Mouse (Mus musculus) retina, embryonic 14.5 days (tissue): ENCODE measurements around the gene Tpd52l2.
A peak's percentile ranks its signal among the peaks of the same experiment; 100 is the strongest.

Experiments used
- DNase-seq: peaks from one replicate; pipeline ENCODE4 v3.0.0-alpha.2; 2015; ENCODE audit warnings: low spot score

The Tpd52l2 gene

DNA sequence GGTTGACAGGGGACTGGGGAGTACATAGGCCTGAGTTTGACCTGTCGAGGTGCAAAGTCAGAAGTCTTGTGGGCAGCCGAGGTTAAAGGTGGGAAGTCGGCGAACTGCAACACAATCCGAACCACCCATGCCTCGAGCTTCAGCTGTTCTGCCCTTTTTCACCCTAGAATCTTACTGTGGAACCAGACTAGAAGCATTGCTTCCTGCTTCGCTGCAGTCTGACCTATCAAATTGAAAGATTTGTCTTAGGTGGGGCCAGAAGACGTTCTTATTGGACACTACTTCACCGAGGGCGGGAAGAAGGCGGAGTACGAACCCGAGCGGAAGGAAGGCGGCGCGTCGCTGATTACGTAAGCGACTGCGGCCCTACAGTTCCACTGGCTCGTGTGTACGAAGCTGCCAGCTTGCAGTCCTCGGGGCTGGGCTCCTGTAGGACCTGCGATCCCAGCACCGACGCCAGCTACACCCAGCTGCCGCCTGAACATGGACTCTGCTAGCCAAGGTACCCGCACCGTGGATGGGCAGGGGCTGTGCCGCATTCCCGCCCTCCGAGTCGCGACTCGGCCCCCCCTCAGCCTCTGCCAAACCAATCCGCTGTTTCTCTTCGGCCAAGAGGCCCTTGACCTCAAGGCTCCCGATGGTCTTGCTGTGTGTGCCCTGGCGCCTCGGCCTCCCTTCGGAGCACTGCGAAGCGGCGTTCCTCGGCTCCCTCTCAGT is at the start of gene Tpd52l2:
Gene Tpd52l2, plus strand, starts transcription at position 312 of the 717 bp plus-strand sequence.
- DNase-seq = peak; percentile 96

DNA sequence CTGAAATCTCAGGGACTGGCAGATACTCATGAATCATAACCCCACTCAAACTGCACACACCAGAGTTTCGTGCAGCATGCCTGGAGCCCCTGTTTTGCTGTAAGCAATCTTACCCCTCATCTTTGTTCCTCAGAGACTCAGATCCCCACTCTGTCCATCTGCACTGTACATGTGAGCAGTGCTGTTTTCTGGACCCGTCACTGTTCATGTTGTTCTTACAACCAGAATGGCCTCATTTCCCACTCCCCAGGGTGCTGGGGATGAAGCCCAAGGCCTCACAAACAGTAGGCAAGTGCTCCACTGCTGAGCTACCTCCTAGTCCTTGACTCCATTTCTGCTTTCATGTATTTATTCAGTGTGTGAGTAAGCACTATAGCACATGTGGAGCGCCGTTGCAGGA is 44.8 kb upstream of the Tpd52l2 start:
- no peak for DNase-seq

DNA sequence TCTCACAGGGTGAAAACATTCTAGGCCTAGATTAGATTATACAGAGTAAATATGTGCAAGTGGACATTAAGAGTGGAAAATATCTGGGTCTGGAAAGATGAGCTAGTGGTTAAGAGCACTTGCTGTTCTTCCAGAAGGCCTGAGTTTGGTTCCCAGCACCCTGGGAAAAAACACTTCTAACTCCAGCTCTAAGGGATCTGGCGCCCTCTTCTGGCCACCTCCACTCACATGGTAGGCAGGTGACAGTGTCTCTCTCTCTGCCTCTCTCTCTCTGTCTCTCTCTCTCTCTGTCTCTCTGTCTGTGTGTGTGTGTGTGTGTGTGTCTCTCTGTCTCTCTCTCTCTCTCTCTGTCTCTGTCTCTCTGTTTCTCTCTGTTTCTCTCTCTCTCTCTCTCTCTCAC is 43.7 kb upstream of the Tpd52l2 start:
- no peak for DNase-seq

DNA sequence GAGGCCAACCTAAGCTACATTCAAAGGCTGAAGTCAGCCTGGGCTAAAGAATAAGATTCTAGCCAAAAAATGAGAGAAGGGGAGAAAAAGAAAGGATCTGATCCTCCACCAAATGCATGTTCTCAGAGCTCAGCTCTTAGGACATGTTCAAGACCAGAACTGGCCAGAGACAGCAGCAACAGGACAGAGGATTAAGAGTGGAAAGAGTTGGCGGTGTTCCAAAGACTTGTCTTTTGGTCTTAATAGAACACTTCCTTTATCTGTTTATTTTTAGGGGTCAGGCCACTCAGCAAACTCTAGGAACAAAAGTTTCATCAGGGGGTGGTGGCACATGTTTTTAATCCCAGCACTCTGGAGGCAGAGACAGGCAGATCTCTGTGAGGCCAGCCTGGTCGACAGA is 41.0 kb upstream of the Tpd52l2 start:
- no peak for DNase-seq

DNA sequence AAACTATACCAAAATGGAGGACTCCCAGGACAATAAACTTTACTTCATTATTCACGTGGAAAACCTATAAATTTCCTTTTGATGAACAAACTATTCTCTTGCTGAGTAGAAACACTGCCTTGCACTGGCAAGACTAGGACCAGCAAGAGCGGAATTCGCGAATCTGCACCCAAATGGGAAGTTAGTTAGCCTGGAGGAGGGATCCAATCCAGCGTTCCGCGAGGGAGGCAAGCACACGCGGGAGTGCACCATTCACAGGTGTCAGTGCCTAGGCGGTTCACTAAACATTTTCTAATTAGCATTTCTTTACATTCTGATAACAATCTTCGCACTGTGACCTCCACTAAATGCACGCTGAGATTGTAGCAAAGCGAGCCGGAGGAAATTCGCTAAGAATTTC is 39.1 kb upstream of the Tpd52l2 start:
- DNase-seq = peak; percentile 45

DNA sequence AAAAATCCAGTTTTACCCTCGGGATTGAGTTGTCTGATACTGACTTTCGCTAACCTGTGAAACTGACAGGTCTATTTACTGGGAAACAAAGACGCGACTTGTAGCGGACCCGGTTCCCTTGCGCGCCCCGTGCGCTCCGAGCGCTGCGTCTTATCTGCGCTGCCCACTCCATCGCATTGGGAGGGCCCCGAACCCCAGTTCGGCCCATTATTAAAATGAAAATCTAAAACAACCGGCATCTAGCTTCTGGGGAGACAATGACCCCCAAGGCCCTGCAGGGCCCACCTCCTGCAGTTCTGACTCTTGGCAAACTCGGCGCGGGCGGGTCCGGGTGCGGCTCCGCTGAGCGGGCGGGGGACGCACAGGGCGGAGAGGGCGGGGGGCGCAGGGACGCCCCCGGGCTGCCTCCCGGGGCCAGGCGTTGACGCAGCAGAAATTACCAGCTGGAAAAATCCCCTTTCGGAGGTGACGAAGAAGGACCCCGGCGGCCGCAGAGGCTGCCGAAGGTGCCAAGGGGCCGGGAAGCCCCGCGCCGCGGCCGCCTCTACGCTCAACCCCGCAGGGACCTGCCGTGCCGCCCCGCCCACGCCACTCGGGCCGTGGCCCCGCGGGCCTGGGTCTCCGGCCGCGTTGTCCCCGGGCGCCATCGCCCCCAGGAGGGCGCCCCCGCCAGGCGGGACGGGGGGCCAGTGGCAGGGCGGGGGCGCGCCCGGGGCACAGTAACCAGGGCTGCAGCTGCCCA is 38.4 kb upstream of the Tpd52l2 start:
- DNase-seq = peak; percentile 57

DNA sequence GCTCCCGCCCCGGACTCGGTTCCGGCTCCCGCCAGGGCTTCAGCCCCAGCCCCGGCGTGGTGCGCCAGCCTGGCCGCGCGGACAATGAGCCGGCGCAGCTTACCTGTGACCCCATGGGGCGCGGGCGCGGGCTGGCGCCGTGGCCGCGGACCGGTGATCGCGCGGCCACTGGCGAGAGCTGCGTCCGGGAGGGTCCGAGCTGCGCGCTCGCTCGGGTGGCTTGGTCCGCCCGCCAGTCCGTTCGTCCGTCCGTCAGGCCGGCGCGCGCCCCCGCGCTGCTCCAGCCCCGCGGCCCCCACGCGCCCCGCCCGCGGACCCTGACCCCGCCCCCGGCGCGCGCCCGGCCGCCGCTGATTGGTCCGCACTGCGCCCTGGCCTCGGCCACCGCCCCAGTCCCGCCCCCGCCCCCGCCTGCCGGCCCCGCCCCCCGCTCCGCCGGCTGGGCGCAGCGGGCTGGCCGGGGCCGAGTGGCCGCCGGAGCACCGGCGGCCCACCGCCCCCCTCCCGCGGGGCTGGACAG is 37.7 kb upstream of the Tpd52l2 start, which contains the start of gene Zbtb46:
Gene Zbtb46, minus strand, starts transcription at position 274 of the 520 bp plus-strand sequence.
- peak; percentile 83 for DNase-seq

DNA sequence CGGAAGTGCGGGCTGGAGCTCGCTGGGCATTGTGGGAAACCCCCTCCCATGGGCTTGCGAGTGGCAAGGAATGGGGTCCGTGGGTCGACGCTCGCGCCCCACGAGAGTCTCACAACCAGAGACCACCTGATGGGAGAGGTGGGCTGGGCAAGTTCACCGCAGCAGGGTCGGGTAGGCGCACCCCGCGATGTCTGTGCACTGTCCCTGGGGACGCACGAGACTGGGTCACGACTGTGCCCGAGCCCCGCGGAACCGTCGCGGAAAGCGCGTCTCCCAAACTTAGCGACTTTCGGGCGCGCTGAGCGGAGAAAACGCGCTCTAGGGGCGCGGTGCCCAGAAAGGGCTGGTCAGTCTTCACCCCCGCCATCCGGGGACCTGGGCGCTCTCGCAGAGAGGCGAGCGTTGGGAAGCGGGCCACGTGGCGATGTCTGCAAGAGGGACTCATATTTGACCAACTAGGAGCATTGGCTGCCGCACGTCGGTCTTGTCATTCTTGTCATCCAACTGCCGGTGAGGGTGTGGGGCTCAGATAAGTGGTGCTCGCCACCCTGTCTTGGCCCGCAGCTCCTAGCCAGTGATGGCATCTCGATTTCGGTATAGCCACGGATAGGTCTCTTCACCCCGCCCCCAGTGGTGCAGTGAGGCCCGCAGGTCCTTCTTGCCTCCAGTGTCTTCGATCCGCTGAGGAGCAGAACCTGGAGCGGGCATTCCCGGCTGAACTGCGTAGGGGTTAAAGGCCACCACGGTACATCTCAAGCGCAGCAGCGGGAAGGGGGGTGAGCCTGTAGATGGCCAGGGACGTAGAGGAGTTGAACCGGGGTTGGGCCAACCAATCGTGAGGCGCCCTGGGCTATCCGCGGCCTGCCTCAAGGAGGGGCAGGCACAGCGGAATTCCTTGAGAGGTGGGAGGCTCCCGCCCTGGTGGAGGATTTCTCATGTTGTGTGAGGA is 37.0 kb upstream of the Tpd52l2 start:
- DNase-seq = peak; percentile 61

DNA sequence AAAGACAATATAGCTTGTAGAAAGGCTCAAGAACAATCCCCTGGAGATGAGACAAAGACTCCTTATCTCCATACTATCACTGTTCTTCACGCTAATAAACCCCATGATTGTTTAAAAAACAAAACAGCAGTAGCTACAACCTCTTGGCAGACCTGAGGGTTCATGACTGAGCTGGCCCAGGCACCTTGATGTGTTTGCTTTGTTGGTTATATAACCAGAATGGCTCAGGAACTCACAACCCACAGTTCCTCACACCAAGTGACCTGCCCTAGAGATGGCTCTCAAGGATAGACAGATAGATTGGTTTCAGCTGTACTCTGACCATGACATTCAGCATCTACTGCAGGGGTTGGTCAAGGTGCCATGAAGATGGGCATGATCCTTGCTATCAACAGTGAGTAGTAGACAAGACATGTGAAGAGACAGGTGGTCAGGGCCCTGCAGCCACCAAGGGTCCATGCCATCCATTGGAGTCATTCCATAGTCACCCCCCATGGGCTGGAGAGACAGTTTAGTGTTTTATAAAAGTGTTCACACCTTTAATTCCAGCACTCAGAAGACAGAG is 35.3 kb upstream of the Tpd52l2 start:
- no peak for DNase-seq

DNA sequence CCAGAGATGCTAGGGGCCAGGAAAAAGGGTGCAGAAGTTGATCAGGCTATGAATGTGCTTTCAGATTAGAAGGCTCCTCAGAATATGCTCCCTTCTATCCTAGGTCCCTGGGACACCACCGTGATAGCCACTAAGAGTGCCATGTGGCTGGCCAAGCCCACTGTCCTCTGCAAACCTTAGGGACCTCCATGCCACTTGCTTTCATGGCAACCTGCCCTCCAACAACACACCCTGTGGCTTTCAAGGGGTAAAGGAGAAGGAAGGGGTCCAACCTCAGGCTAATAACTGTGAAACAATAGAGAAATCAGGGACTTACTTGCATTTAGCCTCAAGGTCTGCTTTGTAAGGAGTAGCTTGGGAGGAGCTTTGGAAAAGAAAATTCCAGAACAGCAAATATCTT is 34.3 kb upstream of the Tpd52l2 start:
- DNase-seq = no peak

DNA sequence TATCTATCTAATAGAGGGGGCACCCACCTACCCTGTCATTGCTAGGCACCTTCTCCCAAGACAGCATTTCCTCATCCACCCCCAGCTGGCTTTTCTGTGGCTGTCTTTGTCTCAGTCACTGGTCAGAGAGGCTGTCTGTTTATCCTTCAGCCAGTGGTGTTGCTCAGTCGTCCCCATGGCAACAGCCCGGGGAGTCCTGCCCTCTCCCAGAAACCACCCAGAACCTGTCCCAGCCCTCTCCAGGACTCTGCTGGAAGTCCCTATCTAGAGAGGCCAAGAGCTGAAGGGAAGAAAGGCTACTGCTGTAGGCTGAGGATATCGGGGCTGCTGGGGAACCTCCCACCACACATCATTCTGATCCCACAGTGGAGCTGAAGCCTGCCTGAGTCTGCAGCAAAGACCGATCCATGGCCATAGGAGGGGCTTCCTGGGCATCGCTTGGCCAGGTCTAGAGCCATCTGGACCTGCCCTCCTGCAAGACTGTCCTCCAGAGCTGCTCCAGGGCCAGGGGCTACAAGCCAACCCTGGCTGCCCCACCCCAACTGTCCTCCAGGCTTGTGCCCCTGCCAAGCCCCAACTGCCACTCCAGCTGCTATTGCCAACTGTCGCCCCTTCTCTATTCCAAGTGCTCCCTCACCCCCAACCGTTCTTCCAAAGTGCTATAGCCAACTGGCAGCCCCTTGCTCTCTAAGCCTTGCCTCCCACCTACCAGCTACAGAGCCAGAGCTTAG is 33.8 kb upstream of the Tpd52l2 start:
- DNase-seq = peak; percentile 64

DNA sequence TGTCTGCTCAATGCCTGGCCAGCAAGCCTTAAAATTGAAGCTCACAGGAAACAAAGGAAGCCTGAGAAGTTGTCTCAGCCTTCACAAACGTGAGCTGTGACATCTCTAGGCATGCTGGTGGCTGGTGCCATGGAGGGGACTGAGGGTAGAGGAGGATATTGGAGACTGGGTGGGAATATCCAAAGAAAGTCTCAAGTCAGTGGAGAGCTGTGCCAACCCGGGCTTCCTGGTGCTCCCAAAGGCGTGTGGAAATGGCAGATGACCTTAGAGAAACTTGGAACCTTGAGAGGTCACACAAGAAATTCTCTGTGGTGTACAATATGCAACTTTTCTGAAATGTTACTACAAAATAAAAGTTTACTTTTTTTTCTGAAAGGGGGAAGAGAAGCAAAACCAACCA is 31.5 kb upstream of the Tpd52l2 start:
- DNase-seq = no peak

DNA sequence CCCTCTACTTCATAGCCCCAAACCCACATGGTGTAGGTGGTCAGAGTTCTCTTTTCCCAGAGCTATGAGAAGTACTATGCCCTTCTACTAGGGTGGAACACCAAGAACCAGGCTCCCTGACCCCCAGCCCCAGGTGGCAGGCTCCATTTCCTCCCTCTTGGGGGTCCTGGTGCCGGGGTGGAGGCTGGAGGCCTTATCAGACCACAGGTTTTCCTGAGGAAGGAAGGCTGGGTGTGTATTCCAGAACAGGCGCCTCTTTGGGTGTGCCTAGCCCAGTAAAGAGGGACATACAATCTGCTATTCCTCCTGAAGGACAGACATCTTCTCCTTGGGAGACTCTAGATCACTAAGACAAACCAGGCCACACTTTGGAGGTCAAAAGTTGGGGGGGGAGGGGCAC is 26.7 kb upstream of the Tpd52l2 start:
- DNase-seq = no peak

DNA sequence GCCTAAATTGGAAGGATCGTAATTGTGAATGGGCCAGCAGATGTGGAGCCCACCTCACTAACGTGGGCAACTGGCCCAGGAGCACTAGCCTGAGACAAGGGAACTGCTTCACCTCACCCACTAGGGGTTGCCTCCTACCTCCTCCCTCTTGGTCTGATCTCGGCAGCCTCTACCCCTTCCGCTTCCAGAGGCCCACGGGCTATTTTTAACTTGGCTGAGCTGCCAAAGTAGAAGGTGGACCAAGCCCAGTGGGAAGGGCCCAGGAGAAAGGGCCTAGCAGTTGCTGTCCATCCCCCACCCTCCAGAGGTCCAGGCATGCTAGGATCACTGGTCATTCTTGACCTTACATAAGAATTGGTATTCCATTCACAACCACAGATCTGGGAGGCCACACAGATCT is 25.7 kb upstream of the Tpd52l2 start:
- no peak for DNase-seq

DNA sequence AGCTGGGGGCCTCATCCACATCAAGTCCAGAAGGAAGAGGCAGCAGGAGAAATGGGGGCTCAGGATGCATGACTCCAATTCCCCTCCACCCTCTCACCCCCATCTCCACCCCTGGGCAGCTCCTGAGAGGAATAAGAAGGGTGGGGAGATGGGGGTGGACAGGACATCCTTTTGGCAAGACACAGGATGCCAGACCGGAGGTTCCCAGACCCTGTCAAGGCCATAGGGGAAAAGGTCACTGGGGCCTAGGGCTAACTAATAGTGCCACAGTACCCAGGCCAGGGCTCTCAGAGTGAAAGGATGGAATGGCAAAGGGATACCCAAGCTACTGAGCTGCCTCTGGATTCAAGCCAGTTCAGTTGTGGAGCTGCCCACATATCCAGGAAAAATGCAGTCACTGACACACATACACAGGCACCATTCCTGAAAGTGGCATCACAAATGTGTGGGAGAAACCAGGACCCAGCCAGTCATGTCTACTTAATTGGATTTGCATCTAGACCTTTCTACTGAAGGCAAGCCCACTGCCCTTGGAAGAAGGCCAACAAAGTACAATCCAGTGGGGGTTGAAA is 24.6 kb upstream of the Tpd52l2 start:
- DNase-seq = no peak

DNA sequence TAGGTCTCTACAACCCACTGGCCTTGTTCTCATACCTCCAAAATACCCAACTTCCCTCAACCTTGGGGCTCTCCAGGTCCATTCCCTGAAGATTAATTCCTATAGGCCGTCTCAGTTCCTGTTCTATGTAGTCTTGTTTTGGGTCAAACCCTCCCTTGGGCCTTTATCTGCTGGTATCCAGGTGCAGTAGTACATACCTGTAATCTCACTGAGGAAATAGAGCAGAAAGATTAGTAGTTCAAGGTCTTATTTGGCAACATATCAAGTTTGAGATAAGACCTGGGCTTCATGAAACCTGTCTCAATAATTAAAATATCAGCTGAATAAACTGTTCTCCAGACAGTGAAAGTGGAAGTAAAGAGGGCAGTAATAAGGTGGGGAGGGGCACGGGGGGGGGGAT is 13.8 kb upstream of the Tpd52l2 start:
- no peak for DNase-seq

DNA sequence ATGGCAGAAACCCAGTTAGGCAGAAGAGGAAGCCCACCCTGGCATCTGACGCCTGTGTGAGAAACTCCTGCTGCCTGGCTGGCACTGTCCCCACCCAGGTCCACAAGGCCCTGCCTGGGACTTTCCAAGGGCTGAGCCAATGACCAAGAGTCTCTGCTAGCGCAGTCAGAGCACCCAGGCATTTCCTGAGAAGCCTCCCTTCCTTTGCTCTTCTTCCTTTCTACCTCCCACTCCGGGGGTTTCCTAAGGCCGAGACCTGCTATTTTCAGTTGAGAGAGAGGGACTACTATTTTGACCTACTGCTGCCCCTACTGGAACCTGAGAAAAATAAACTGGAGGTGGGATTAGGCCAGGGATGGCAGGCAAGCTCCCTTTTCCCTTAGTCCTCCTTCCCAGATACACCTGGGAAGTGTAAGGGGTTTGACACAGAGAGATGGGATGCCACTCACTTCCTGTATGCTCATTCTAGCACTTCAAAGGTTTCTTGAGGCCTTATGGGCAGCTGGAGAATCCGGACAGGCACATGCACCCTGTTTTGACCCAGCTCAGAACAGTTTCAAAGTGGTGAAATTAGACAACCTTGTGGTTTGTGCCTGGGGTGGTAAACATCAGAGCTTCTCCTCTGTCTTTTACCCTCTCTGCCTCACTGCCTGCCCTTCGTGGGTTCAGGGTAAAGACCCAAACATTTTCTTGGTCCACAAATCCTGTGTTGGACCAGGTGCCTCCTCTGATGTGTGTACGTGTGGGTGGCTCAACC is 13.2 kb upstream of the Tpd52l2 start:
- DNase-seq = peak; percentile 43

DNA sequence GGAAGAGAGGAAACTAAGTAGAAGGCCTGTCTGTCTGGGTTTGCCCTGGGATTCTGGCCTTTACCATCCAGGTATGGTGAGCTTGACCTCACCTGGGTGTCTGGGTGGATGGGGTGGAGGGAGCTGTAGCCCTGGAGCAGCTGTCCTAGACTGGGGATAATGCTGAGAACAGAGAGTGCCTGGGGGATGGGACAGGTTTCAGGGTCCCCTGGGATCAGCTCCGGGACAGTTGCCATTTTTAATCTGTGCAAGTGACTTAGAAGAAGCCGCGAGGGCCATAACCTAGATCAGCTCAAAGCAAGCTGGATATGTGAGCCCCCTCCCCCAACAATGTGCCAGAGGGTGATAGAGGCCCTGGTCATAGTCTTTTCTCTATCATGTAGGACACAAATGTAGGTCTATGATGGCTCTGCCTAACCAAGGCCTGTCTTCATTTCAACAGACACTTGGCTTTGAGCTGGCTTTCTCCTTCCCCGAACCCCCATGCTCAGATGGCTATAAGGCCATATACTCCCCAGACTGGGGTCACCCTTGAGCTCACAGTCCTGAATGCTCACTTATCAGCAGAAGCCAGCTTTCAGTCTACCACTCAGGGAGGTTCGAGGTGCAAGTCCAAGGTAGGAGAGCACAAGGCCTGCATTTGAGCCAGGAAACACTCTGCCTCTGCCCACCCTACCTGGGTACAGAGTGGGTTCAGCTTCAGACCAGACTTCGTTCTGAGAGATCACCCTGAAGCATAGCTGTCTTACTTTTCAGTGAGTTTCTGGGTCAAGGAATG is 12.3 kb upstream of the Tpd52l2 start:
- no peak for DNase-seq

DNA sequence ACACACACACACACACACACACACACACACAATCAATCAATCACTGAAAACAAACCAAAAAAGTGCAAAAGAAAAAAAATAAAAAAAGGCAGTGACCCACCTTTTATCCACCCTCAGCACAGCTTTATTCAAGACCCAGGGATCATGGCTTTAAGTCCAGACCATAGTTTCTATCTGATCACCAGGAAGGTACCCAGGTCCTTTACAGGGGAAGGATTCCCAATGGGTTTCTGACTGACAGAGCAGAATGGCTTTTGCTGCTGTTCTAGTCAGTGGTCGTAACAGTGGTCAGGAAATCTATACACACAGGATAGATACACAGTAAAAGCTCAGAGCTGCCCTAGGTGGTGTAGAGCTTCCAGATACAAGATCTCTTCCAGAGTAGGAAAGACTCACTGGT is 11.2 kb upstream of the Tpd52l2 start:
- DNase-seq = peak; percentile 16
